Mouse (Mus musculus): Measurements from ENCODE around the gene Sec14l4.

- TF ChIP-seq CTCF (IDR thresholded peaks at IDR 0.05; ENCODE audit: control insufficient read depth, insufficient read depth, insufficient replicate concordance, low read depth, low read length) (no peak), POLR2A (IDR thresholded peaks at IDR 0.05; ENCODE audit: control insufficient read depth, low read depth, low read length) (no peak)
These were observed 4.2 kb upstream of the Sec14l4 start for GRCm38 (mm10) chr11:4027066-4027465.

Data from testis, adult 2 months (tissue).